Mouse (Mus musculus) urinary bladder, postnatal 25 days (tissue): ENCODE measurements around the gene Cd109.

Experiments used
- DNase-seq: peaks from one replicate; pipeline ENCODE4 v3.0.0; 2022; ENCODE audit warnings: low spot score

The Cd109 gene

DNA sequence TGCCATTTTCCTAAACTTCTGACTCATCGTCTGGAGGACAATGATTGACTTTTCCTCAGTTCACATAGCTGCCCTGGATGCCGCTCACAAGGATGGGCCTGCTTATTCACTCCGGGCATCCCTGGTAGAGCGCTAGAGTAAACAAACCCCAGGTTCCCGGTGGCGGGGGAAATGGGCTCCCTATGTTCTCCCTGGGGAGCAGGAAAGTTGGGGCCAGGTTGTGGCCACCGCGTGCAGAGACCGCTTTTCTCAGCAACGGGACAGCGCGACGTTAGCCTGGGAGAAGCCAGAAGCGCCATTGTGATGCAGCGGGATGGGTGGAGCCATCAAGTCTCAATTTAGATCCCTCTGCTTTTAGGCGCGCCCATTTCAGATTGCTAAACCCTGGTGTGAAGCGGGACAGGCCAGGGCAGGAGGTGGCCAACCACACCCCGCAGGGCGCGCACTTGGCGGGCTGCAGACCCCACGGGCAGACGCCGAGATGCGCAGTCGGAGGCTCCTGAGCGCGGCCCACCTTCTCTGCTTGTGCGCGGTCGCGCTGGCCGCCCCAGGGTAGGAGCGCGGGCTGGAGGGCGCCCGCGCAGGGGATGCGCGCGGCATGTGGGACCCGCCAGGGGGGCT is at the start of gene Cd109:
Gene Cd109, plus strand, starts transcription at position 146 of the 621 bp plus-strand sequence.
- DNase-seq = peak; percentile 41

DNA sequence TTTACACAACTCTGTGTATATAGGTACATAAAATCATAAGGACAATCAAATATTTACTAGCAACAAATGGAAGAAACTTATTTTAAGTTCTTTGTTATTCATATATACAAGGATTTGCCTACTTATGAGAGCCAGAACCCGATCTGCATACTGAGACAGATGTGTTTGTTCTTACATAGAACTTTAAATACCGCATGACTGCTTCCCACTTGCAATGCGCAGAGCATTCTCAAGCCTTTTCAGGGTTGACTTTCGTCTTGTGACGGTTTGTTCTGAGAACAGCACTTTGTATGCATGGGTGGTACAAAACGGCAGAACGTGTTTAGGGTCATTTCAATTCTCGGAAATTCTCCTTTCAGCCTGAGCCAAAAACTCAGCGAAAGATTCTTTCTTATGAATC is 45.4 kb upstream of the Cd109 start:
- DNase-seq = no peak

DNA sequence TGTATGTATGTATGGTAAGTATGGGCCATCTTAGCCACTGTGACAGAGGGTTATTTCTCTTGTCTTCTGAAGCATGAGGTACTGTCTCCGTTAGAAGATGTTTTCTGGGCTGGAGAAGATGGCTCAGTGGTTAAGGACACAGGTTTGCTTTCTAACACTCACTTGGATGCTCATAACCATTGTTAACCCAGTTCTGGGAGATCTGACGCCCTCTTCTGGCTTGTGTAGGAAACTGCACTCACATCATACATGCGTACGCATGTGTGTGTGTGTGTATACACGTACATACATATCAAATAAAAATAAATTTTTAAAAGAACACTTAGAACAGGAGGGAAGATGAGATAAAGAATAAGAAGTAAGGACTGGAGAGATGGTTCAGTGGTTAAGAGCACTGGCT is 38.9 kb upstream of the Cd109 start:
- DNase-seq = no peak

DNA sequence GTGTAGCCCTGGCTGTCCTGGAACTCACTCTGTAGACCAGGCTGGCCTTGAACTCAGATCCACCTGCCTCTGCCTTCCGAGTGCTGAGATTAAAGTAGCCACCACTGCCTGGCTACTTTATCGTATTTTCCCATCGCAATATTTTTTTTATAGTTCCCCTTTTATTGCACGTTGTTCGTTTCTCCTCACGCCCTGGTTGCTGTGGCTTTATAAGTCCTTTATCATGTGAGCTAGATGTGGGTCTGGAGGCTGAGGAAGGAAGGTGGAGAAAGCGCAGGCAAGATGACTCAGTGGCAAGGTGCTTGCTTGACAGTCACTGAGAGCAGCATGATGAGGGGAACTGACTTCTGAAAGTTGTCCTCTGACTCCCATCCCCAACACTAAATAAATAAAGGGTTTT is 36.5 kb upstream of the Cd109 start:
- no peak for DNase-seq

DNA sequence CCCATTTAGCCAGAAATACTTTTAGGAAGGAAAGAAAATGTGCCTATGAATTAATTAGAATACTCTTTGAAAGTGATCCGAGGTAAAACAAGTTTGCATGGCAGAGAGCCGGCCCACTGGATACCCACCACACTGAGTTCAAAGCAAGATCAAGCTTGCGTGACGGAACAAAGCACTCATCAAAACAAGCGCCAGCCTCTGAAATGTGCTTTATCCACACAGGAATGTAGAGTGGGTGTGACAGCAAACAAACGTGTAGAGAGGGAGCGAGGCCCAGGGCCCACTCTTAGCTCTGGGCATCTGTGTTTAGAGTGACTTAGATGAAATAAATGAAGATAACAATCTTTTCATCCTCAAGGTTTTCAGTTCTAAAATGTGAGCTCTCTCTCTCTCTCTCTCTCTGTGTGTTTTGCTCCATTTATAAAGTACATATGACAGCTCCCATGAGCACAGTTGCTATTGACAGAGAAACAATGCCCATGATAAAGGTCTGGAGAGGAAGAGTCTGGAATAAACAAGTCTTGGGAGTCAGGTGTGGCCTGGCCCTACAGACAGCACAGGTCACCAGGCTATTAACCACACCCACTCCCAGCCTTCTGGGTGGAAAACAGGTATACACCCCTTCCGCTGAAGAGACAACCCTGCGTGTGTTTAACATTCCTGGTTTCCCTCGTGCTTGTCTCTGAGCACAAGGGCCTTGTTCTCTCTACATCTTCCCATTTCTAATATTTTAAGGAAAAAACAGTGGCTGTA is 35.5 kb upstream of the Cd109 start:
- no peak for DNase-seq

DNA sequence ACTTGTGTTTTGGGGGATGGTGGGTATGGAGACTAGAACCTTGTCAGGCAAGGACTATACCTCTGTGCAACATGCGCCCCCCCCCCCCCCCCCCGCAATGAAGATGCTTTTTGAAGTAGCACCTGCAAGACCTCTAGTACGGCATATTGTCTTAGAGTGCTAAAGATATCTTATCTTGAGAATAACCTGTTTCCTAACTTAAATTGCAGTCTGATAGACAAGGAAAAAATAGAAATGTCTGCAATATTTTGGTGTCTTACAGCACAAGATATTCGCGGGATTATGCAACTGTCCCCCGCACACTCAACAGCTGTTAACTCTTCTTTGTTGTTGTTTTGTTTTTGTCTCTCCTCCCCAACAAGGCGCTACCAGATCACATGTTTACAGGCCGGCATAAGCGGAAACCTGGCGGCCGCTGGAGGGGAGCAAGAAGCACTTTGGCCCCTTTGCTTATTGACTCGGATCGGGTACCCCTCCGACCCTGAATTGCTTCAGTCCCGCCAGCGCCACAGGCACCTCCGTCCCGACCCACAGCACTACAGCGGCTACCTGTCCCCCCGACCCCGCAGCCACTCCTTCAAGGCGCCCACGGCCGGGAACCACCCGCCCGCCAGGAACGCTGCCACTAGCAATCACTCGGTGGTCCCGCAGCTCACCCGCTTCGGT is 28.0 kb upstream of the Cd109 start:
- DNase-seq = peak; percentile 35

DNA sequence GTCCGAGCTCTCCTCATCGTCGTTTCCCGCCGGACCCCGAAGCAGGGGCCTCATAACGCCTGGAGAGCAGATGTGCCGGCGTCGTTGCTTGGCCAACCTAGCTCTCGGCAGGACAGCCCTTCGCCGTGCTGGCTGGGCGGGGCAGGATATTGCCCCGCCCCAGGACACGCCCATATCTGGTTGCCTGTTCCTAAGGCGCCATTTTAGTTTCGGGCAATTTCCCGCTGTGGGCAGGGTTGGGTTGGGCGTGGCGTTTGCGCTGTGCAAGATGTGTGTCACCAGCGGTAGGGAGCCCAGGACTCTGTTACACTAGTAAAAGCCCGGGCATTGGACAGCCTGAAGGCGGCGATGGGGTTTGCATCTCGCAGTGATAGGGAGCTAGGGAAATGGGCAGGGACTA is 27.4 kb upstream of the Cd109 start, which contains the start of gene Slc17a5:
Gene Slc17a5, minus strand, starts transcription at position 128 of the 400 bp plus-strand sequence.
- peak; percentile 91 for DNase-seq

DNA sequence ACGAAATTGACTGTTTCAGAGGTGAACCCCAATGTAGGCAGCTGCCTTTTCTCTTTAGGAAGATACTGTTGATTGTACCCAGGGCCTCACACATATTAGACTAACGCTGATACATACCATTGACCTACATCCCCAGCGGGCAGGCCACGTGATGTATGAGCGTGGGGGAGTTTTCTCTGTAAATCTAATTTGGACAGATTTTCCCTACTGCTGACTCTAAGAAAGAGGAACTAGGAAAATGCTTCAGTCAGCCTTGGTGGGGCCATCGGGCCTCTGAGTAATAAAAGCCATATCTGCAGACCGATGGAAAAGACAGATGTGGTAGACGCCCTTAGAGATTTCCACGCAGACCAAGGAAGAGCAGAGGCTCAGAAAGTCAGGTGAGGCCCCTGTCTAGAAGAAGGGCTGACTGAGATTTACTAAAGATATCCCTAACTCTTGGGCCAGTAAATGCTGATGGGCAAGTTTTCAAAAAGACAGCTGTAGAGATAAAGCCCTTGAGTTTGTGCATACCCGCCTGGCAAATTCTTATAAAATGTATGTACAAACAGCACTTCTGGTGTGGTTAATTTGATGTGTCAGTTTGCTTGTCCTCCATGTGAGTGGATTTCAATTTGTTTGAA is 26.8 kb upstream of the Cd109 start:
- no peak for DNase-seq

DNA sequence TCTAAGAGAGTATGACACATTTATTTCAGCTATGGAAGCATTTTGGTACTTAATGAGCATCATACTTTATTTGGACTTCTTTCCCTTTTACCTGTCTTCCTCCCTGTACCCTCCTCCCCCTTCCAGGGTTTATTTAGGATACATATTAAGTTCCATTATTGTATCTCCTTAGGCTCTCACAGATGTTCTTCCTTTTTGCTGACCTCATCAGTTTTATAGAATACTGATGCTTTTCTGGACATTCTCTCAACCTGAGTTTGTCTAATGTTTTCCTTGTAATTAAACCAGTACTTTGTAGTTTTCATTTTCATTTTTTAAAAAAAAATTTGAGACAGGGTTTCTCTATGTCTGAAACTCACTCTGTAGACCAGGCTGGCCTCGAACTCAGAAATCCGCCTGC is 24.9 kb upstream of the Cd109 start:
- no peak for DNase-seq

DNA sequence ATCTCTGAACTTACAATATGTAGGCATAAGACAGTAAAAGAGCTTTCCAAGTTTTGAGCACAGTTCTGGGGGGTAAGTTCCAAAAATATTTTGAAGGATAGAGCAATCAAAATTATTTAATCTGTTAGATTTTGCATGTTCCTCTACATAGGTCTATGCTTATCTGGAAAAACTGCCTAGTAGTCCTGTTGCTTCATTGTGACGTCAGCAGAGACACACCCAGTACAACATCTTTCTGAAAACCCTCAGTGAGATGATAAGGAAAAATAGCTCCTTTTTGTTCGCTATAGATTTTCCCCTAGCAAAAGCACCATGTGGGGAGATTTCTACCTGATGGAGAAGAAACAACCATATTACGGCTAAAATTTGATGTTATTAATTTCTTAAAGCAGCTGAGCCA is 20.1 kb upstream of the Cd109 start:
- DNase-seq = no peak

DNA sequence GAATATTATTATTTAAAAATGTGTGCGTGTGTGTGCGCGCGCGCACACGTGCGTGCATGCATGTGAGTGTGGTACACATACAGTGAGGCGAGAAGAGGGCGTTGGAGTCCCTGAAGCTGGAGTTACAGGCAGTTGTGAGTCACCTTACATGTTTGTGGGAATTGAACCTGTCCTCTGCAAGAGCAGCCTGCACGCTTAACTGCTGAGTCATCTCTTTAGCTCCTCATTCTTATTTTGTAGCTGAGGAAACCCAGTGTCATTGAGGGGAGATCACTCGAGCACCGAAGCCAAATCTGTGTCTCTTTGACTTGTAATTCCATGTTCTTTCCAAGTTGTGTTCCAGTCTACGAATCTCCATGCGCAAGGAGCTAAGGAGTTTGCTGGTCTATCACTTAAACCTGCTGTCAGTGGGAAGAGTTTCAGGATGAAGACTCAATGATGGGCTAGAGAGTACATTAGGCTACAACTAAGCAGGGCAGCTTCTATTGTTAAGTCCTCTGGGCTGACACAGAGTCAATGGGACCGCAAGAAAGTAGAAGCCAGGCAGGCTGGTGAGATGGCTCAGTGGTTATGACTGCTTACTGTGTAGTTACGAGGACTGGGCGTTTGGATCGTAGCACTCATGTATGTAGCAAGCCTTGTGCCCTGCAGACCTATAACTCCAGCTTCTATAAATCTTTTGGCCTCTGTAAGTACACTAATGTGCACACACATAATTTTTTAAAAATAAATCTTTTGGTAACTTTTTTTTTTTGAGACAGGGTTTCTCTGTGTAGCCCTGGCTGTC is 19.4 kb upstream of the Cd109 start:
- DNase-seq = no peak

DNA sequence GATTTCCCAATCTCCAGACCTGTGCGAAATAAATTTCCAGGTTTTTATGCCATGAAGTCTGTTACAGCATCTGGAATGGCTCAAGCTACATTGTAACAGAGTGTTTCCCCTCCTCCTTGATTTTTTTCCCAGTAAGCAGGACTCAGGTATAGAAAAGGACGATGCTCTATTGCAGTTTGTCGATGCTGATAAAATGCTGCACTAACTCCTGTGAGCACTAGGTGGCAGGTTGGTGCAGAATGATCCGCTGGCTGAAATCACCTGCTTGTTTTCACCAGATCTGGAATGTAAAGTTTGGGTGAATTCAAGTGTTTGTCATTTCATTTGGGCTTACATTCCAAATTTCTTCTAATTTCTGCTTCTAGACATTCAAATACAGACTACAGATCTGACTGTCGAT is 18.5 kb upstream of the Cd109 start:
- peak; percentile 42 for DNase-seq

DNA sequence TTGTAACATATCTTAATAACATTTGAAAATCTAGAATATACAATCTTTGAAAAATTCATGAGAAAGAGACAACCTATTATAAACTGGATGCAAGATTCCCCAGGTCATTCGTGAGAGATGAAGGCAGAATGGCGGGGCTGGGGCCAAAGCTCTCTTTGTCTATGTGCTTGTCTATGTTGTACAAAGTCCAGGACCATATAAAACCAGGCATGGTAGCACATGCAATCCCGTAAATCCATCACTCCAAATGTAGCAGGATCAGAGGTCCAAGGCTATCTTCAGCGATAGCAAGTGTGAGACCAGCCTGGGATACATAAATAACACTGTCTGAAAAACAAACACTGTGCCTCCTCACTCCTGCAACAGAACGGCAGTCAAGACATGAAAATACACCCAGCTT is 15.4 kb upstream of the Cd109 start:
- DNase-seq = no peak

DNA sequence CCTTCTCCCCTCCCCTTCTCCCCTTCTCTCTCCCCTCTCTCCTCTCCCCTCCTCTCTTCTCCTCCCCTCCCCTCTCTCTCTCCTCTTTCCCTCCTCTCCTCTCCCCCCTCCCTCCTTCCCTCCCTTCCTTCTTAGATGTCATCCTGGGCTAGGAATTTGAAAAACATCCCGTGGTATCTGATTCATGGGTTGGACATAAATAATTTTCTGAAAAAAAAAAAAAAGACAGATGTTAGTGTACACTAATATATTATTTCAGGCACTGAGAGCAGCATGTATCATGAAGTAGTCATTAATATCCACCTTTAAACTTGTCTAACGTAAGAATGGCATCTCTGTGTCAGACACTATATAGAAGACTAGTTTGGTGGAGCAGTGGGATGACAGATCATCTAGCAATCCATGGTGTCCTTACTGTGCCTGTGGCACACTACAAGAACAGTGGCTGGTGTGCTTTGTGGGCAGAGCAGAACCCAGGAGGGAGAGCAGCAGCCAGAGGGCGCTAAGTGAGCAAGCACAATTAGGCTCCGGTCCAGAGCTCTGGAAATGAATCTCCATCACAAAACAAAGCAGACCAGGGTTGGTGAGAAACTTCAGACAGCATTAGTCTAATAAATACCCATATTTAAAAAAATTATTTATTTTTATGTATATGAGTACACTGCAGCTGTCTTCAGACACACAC is 14.2 kb upstream of the Cd109 start:
- peak; percentile 35 for DNase-seq

DNA sequence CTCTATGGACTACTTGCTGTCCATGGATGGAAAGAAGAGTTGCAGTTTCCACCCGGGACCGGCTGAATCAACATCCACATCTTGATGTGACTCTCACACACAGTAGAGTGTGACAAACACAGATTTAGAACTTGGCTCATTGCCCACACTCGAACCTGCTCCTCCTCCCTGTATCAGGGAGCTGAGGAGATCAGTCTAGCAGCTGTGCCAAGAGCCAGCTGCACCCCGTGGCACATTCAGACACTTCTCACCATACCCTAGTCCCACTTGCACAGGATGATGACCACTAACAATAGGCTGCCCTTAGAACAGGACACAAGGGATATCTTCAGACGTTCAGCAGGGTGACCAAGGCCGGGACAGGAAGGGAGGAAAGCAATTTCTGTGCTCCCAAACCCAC is 1.1 kb upstream of the Cd109 start:
- no peak for DNase-seq

DNA sequence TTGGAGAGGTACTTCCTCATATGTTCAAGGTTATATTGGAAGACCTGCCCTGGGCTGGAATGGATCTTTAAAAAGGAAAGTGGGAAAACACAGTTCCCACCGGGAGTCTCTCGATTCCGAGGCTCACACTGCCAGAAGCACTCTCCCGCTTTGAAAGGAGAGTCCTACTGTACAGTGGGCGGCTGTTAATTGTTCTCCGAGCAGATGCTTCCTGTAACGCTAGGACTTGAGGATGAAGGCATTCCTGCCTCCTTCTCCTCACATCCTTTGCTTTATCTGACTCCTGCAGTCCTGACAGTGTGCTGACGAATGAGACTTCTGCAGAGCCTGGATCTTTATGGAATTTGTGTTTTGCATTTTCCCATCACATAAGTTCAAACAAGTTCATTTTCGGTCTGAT is 3.9 kb downstream of the Cd109 start:
- DNase-seq = no peak

DNA sequence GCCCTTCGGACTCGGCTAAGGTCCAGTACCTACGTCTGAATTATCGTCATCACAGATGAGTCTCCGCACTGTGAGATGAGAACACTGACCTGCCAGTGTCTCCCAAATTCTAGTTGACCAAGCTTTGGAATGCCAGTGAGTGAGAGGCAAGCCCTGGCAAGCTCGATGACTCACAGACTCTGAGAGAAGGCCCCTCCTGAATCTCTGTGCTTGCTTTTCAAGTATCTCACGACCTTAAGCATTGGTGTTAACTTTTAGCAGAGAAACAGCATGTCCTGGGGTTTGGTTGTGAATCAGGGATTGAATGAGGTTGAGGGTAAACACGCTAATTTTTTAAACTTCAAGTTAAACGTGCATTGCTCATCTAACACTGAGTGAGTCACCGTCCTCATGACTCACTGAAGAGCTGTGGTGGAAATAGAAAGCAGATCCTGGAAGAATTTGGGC is 8.0 kb downstream of the Cd109 start:
- DNase-seq = peak; percentile 41

DNA sequence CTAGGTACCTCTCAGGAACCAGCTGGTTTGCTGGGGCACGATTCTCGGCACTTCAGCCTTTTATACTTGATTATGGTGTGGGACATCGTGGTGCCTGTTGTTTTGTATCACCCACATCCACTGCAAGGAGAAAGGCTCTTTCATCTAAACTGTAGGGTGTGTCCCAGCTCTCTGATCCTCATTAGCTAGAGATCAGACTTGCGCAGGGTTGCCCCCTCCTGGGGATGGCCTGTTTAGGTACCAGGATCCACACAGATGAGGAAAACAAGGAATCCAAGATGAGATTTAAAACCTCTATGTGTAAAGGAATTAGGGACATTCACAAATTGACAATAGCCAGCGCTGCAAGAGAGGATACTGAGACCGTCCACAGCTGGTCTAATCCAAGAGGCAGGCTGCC is 14.6 kb downstream of the Cd109 start:
- DNase-seq = no peak

DNA sequence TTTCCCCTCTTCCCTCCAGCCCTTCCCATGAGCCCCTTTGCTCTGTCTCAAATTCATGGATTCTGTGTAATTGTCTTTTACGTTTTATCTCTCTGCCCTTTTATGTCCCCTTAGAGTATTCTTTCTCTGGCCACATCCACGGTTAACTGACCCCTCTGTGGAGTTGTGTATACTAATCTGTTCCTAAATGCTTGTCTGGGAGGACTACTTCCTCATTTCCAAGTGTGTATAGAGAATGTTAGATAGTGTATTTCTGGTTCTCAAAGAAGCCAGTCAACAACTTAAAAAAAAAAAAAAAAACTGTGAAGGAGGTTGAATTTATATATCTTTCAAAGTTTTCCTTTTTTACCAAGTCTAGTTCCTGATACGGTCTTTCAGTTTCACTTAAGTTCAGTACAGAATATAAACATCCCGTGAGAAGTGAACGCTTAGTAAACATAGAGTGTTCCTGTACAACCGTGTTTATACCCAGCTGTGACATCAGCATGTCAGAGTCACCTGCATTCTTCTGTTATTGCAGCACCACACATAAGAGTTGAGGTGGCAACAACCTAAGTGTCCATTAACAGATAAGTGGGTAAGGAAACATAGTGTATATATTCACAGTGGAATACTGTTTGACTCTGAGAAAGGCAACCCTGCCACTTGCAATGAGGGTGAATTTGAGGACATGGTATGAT is 16.5 kb downstream of the Cd109 start:
- DNase-seq = no peak

DNA sequence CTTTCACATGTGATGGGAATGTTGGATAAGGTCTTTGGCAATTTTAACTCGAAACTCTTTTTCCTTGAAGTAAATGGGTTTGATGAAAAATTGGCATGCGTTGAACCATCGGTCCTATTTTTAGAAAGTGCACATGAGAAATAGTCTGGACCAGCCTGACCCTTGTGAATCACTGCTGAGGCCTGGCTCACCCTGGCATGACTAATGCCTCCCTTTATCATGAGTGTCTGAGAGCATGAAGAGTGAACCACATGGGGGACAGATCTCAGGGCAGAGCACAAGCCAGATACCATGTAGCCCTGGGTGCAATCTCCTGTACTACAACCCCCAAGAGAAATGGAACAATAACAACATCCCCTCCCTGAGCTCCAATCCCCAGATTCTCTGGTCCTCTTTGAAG is 18.6 kb downstream of the Cd109 start:
- DNase-seq = no peak

DNA sequence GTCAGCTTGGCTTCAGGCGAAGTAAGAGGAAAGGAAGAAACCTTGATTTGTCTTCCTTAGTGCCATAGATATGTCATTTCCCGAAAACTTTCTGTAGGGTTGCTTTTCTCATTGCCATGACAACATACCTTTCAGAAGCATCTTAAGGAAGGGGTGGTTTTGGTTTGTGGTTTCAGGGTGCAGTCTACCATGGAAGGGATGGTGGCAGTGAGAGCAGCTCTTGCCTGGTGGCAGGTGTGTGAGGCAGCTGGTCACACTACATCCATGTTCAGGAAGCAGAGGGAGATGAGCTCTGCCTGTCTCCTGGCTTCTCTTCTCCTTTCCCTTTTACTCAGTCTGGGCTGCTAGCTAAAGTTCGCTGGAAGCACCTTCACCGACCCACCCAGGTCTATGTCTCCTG is 26.0 kb downstream of the Cd109 start:
- no peak for DNase-seq
